Mouse (Mus musculus) lung, embryonic 14.5 days (tissue): ENCODE data around the gene Olfr221. TPM values are rescaled to one million over a fixed set of nuclear protein-coding genes. Genes with fewer than 3 reads are reported as not detected.

Experiments used
- ATAC-seq: fragments of 200-750 bp; cut with Nextera tagmentation; 2 replicates; pipeline ENCODE4 v1.8.0; 2017; ENCODE audit warnings: mild to moderate bottlenecking, moderate TSS enrichment, moderate library complexity; ENCODE audit not compliant: insufficient read depth
- DNase-seq: peaks from one replicate; pipeline ENCODE4 v3.0.0-alpha.2; 2015
- H3K27ac ChIP-seq: fragments of 300-500 bp; sonication (generic); 2 replicates; pipeline ENCODE4 v1.5.1; 2014; ENCODE audit warnings: low read depth, mild to moderate bottlenecking, moderate library complexity
- H3K27me3 ChIP-seq: fragments of 300-500 bp; sonication (generic); 2 replicates; pipeline ENCODE4 v1.6.1; 2014; ENCODE audit warnings: low read length, control low read depth; ENCODE audit not compliant: insufficient read depth
- H3K36me3 ChIP-seq: fragments of 300-500 bp; sonication (generic); 2 replicates; pipeline ENCODE4 v1.6.1; 2014; ENCODE audit warnings: control low read depth; ENCODE audit not compliant: insufficient read depth
- H3K4me1 ChIP-seq: fragments of 300-500 bp; sonication (generic); 2 replicates; pipeline ENCODE4 v1.6.1; 2014; ENCODE audit warnings: antibody characterized with exemption, control low read depth; ENCODE audit not compliant: insufficient read depth
- H3K4me2 ChIP-seq: fragments of 300-500 bp; sonication (generic); 2 replicates; pipeline ENCODE4 v1.6.1; 2014; ENCODE audit warnings: mild to moderate bottlenecking
- H3K4me3 ChIP-seq: fragments of 300-500 bp; sonication (generic); 2 replicates; pipeline ENCODE4 v1.5.1; 2014; ENCODE audit warnings: low read depth, low read length
- H3K9ac ChIP-seq: fragments of 300-500 bp; sonication (generic); 2 replicates; pipeline ENCODE4 v1.6.1; 2014
- H3K9me3 ChIP-seq: fragments of 300-500 bp; sonication (generic); 2 replicates; pipeline ENCODE4 v1.6.1; 2016; ENCODE audit warnings: low read depth, low read length, control low read depth
- CTCF ChIP-seq: IDR thresholded peaks from 2 replicates; pipeline ENCODE4 v1.5.1; 2016; ENCODE audit warnings: antibody characterized with exemption, low read depth
- WGBS: fragments of 180-500 bp; shearing (Covaris S2); extraction: QIAGEN DNeasy Blood & Tissue Kit; methylation state at CpG from one replicate; pipeline ENCODE4 v1.1.7; 2014; 5-methylcytosine and 5-hydroxymethylcytosine counted together
- polyA plus RNA-seq: library from polyadenylated mRNA; unstranded; fragments of >200 nt; fragmentation: Nextera tagmentation; extraction: Ambion mirVana; gene quantifications from 2 replicates; pipeline ENCODE4 v1.2.1, GENCODE M21; 2014

Olfr221 gene
- polyA plus RNA-seq, 1 experiment from 2014 or later = not detected

DNA sequence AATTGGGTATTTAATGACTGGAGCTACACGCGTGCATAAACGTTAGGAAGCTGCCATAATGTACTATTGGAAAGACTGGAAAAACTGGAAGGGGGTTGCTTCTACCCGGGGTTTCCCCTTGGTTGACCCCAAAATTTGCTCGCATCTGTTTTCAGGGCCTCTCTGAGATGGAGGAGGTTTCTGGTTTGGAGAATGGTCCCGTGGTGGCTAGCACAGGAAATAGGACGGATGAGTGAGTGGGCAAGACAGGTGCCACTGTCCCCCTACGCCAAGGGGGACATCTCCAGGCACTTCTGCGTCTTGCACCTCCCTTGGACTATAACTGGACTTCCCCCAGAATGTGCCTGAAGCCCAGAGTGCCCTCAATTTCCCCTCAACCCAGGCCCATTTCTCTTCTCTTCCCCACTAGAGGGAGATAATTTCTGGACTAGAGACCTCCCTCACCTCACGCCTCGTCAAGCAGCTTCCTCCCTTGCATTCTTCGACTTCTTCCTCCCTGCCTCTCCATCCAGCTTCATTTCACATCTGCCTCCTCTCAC lies 23.1 kb downstream of the Olfr221 start:
- H3K9me3 ChIP-seq = no peaks in the 10 kb centered on the region

DNA sequence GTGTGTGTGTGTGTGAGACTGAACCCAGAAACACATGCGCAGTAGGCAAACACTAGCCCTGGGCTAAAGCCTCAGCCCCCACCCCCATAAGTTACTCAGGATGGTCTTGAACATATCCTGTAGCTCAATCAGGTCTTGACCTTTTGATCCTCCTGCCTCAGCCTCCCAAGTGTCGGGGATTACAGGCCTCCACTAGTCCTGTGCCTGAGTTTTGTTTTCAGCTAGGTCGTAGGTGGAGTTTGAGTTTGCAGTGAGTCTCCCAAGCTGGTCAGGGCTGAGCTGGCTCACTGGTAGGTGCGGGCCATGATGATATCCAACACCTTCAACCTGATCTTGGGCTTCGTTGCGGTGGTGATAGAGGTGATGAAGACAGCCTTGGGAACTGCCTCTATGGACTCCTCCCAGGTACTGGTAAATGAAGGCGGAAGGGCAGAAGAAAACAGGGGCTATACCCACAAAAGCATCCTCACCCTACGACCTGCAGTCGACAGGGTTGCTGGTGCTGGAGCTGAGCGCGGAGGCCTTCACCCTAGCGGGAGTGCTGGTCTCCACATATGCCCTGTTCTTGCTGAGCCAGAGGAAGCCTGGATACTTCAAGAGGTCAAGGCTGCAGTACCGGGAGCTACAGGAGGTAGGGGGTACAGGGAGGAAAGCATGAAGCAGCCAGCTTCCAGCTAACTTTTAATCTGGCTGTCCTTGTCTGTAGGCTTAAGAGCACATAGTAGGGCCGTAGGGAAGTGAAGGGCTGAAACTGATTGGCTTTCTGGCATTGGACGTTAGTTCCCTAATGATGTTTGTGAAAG lies 23.8 kb downstream of the Olfr221 start:
- Histone ChIP-seq H3K36me3 (0 out of 2 replicates have a peak, but pooled peaks cover 6% of the 10 kb centered on the region), H3K4me2 (peak overlapping the region; percentile 81), H3K27me3 (no peaks in the 10 kb centered on the region), H3K9ac (peak overlapping the region; percentile 89), H3K9me3 (no peaks in the 10 kb centered on the region), H3K4me3 (peak overlapping the region; percentile 65), H3K4me1 (peaks cover 21% of the 10 kb centered on the region; the same call in 1 of the 2 replicates), H3K27ac (no peak overlapping the region)
- WGBS = 81% methylated on average over 15 of the region's 15 CpGs
- ATAC-seq = no peak
- TF ChIP-seq CTCF = no peak
- DNase-seq = no peak

More for the DNA sequence above, 23.1 kb downstream of the Olfr221 start:
- H3K27me3 ChIP-seq = no peaks in the 10 kb centered on the region
- TF ChIP-seq CTCF = no peak
- peak overlapping the region; percentile 81 for H3K4me2 ChIP-seq
- H3K9ac ChIP-seq = peak overlapping the region; percentile 89
- WGBS = 23% methylated on average over 12 of the region's 12 CpGs
- peaks cover 21% of the 10 kb centered on the region; the same call in 1 of the 2 replicates for H3K4me1 ChIP-seq
- peak; percentile 5; the same call in 1 of the 2 replicates for ATAC-seq
- H3K36me3 ChIP-seq = 0 out of 2 replicates have a peak, but pooled peaks cover 6% of the 10 kb centered on the region
- no peak for DNase-seq
- H3K27ac ChIP-seq = peak overlapping the region; percentile 100
- peak overlapping the region; percentile 65 for H3K4me3 ChIP-seq

DNA sequence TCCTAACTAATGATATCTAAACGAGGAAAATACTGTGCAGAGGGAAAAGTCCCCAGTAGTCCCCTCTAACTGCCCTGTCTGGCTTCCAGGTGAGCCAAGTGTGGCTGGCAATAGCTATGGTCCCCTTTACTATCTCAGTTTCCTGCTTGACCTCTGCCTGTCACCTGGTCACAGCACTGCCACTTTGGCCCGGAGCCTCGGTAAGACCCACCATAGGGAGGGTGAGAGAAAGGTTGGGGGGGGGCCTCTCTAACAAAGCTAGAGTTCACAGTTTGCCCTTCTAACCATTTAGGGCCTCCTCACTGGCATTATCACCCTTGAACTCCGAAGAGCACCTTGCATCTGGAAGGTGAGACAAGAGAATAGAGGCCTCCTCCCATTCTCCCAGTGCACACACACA lies 24.6 kb downstream of the Olfr221 start:
- Histone ChIP-seq H3K9ac (no peak overlapping the region), H3K36me3 (0 out of 2 replicates have a peak, but pooled peaks cover 6% of the 10 kb centered on the region), H3K27ac (no peak overlapping the region), H3K4me2 (no peak overlapping the region), H3K4me3 (no peak overlapping the region), H3K9me3 (no peaks in the 10 kb centered on the region), H3K27me3 (no peaks in the 10 kb centered on the region), H3K4me1 (peaks cover 21% of the 10 kb centered on the region; the same call in 1 of the 2 replicates)
- no peak for ATAC-seq
- WGBS = 68% methylated on average over 4 of the region's 4 CpGs
- no peak for DNase-seq
- TF ChIP-seq CTCF = no peak

DNA sequence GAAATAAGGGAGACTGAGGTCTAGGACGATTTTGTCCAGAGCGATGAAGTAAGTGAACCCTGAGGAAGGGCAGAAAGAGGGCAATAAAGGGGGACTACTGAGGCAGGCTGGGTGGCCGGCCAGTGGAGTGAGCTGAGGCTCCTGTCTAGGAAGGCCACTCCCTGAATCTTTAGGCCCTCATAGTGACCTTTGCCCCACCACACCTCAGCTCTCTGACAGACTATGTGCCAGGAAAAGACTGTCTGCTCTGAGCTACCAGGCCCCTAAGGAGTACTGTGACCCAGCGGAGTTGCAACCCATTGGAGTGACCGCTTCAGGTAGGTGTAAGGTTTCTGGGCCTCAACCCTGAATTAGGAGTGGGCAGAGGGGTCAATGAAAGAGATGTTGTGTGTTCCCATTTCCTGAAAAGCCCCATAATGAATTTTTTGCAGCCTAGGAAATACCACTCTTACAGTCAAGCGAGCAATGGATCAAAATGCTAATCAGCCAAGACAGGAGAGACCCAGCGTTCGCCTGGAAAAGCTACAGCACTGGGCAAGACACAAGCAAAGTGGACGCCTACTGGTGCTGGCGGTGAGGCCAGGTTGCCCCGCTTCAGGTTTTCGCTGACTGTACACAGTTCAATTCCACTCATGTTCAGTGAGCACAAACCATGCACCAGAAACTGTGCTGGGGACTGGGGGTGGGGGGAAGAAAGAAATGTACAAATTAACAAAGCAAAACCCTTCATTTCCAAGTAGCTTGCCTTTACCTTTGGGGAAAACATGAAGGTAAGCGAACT lies 25.4 kb downstream of the Olfr221 start:
- DNase-seq (no peak), ATAC-seq (no peak)
- no peak overlapping the region for H3K4me3 ChIP-seq
- H3K36me3 ChIP-seq = 0 out of 2 replicates have a peak, but pooled peaks cover 6% of the 10 kb centered on the region
- peaks cover 16% of the 10 kb centered on the region; the same call in 1 of the 2 replicates for H3K4me1 ChIP-seq
- 80% methylated on average over 13 of the region's 13 CpGs for WGBS
- no peak overlapping the region for H3K9ac ChIP-seq
- no peaks in the 10 kb centered on the region for H3K27me3 ChIP-seq
- H3K4me2 ChIP-seq = no peak overlapping the region
- H3K27ac ChIP-seq = no peak overlapping the region
- TF ChIP-seq CTCF = no peak
- no peaks in the 10 kb centered on the region for H3K9me3 ChIP-seq

DNA sequence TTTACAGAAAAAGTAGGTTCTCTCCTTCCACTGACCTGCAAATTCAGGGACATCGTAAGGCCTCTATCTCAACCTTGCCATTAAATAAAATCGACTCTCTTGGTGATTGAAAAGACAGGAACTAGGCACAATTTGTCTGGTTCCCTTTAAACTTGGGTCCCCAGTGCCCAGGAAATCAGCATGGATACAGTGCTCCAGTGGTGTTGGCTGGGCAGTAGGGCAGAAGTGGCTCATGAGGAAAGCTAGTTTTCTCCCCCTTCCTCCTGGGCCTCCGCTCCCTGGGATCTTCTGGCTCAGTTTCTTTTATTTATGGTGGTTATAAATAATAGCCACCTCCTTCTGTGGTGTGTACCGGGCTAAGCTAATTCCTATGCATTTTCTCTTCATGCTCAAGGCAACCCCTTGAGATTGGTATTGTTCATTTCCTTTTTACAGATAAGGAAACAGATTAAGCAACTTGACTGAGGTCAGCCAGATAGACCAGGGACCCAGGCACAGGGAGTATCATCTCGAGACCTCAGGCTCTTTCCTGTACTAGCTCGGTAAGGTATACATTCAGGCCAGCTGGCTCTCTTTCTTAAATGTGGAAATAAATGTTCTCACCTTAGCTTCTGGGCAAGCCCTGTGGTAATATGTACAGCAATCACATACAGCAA lies 26.7 kb downstream of the Olfr221 start, which contains the start of gene Tmem253:
Gene Tmem253, plus strand, starts transcription at position 214 of the 656 bp plus-strand sequence.
- DNase-seq (no peak), ATAC-seq (no peak)
- WGBS = 28% methylated on average over 6 of the region's 6 CpGs
- H3K27ac ChIP-seq = peak within 1 kb of the TSS; percentile 93
- H3K4me2 ChIP-seq = peak within 1 kb of the TSS; percentile 69
- H3K9ac ChIP-seq = peak within 1 kb of the TSS; percentile 80
- 0 out of 2 replicates have a peak, but pooled peaks cover 6% of the 10 kb centered on the region for H3K36me3 ChIP-seq
- peak within 1 kb of the TSS; percentile 61 for H3K4me3 ChIP-seq
- H3K4me1 ChIP-seq = peaks cover 14% of the 10 kb centered on the region; the same call in 1 of the 2 replicates
- no peaks in the 10 kb centered on the region for H3K27me3 ChIP-seq
- no peak for TF ChIP-seq CTCF
- H3K9me3 ChIP-seq = no peaks in the 10 kb centered on the region

DNA sequence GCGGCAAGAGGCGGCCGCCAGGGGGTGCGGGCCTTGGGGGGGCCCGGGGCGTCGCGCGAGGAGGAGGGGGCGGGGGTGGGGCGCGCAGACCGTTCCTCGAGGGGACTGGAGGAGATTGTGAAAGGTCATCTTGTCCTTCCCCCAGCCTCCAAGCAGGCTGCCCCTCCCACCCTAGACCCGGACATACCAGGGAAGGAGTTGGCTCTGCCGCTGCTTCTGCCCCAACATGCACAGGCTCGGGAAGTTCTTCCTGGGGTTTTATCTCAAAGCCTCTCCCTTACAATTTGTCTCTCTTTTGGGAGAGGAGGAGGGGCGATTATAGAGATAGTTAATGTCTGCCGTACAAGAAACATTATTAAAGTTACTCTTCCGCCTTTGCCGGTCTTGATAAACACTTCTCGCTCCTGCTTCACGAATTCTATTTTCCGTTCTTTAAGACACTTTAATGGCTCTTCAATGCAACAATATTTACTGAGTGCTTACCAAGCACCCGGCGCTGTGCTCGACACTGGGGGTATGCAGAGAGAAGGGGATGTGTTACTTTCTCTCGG lies 27.4 kb downstream of the Olfr221 start:
- peaks cover 18% of the 10 kb centered on the region for H3K4me1 ChIP-seq
- H3K4me2 ChIP-seq = peak overlapping the region; percentile 69
- WGBS = under 1% methylated on average over 18 of the region's 28 CpGs
- ATAC-seq (peak; percentile 50), DNase-seq (peak; percentile 79)
- 0 out of 2 replicates have a peak, but pooled peaks cover 6% of the 10 kb centered on the region for H3K36me3 ChIP-seq
- H3K27ac ChIP-seq = peak overlapping the region; percentile 93
- H3K27me3 ChIP-seq = no peaks in the 10 kb centered on the region
- H3K9me3 ChIP-seq = no peaks in the 10 kb centered on the region
- TF ChIP-seq CTCF = no peak
- peak overlapping the region; percentile 61 for H3K4me3 ChIP-seq
- peak overlapping the region; percentile 80 for H3K9ac ChIP-seq
